Mouse (Mus musculus): Measurements from ENCODE around the gene Prkce. TPM values are rescaled to one million over a fixed set of nuclear protein-coding genes. Genes with fewer than 3 reads are reported as not detected.

Gene Prkce
- total and polyA plus RNA-seq, 3 experiments = 6.1 to 27.3 (median 26.0) TPM

- DNase-seq = no peak
- 82% methylated on average over 8 of the region's 8 CpGs for WGBS
- H3K9ac ChIP-seq (ENCODE audit: low read depth, low read length) = no peak overlapping the region
- H3K27ac ChIP-seq = no peak overlapping the region
- no peaks in the 10 kb centered on the region for H3K36me3 ChIP-seq (ENCODE audit: control insufficient read depth, insufficient read depth, low read length)
- TF ChIP-seq POLR2A (IDR thresholded peaks at IDR 0.05; ENCODE audit: insufficient read depth, low read depth, low read length) (no peak), EP300 (IDR thresholded peaks at IDR 0.05; ENCODE audit: insufficient read depth, low read depth, low read length) (no peak), CTCF (IDR thresholded peaks at IDR 0.05) (no peak)
- intact Hi-C loops (cut with DNase I) = no loop called here
- H3K79me2 ChIP-seq (replicated peaks; ENCODE audit: control insufficient read depth, insufficient read depth, low read length) = no peaks in the 10 kb centered on the region
- no peaks in the 10 kb centered on the region for H3K27me3 ChIP-seq (ENCODE audit: control insufficient read depth, insufficient read depth, low read length)
- H3K4me3 ChIP-seq = no peak overlapping the region
- no peaks in the 10 kb centered on the region; the same call in 1 of the 2 replicates for H3K4me1 ChIP-seq (ENCODE audit: control insufficient read depth, insufficient read depth, low read length)
These were observed 238.1 kb downstream of the Prkce start for GRCm38 (mm10) chr17:86405644-86406043.

GRCm38 (mm10) chr17:86407921-86408613, 240.5 kb downstream of the Prkce start:
- DNase-seq = peak in 1 of 2 experiments; percentile 19

GRCm38 (mm10) chr17:86408614-86409006, 241.0 kb downstream of the Prkce start:
- H3K27me3 ChIP-seq (ENCODE audit: control insufficient read depth, insufficient read depth, low read length) = no peaks in the 10 kb centered on the region
- intact Hi-C loops (cut with DNase I) = no loop called here
- H3K79me2 ChIP-seq (replicated peaks; ENCODE audit: control insufficient read depth, insufficient read depth, low read length) = no peaks in the 10 kb centered on the region; the same call in 1 of the 2 replicates
- TF ChIP-seq EP300 (IDR thresholded peaks at IDR 0.05; ENCODE audit: insufficient read depth, low read depth, low read length) = no peak
- no peak for TF ChIP-seq CTCF (IDR thresholded peaks at IDR 0.05)
- TF ChIP-seq POLR2A (IDR thresholded peaks at IDR 0.05; ENCODE audit: insufficient read depth, low read depth, low read length) = no peak
- DNase-seq = no peak
- no peak overlapping the region for H3K9ac ChIP-seq (ENCODE audit: low read depth, low read length)
- WGBS = 79% methylated on average over 5 of the region's 5 CpGs
- H3K27ac ChIP-seq = no peak overlapping the region
- peaks cover 4% of the 10 kb centered on the region for H3K4me1 ChIP-seq (ENCODE audit: control insufficient read depth, insufficient read depth, low read length)
- H3K4me3 ChIP-seq = no peak overlapping the region
- no peaks in the 10 kb centered on the region for H3K36me3 ChIP-seq (ENCODE audit: control insufficient read depth, insufficient read depth, low read length)

More at GRCm38 (mm10) chr17:86407921-86408613, 240.5 kb downstream of the Prkce start:
- Histone ChIP-seq H3K36me3 (ENCODE audit: control insufficient read depth, insufficient read depth, low read length) (no peaks in the 10 kb centered on the region), H3K27ac (no peak overlapping the region), H3K27me3 (ENCODE audit: control insufficient read depth, insufficient read depth, low read length) (no peaks in the 10 kb centered on the region), H3K9ac (ENCODE audit: low read depth, low read length) (no peak overlapping the region), H3K79me2 (replicated peaks; ENCODE audit: control insufficient read depth, insufficient read depth, low read length) (no peaks in the 10 kb centered on the region; the same call in 1 of the 2 replicates), H3K4me1 (ENCODE audit: control insufficient read depth, insufficient read depth, low read length) (peaks cover 4% of the 10 kb centered on the region), H3K4me3 (no peak overlapping the region)
- intact Hi-C loops (cut with DNase I) = no loop called here
- 69% methylated on average over 8 of the region's 8 CpGs for WGBS
- TF ChIP-seq CTCF (IDR thresholded peaks at IDR 0.05) (no peak), POLR2A (IDR thresholded peaks at IDR 0.05; ENCODE audit: insufficient read depth, low read depth, low read length) (no peak), EP300 (IDR thresholded peaks at IDR 0.05; ENCODE audit: insufficient read depth, low read depth, low read length) (no peak)

- 93% methylated on average over 8 of the region's 8 CpGs for WGBS
These were observed 241.9 kb downstream of the Prkce start for GRCm38 (mm10) chr17:86409485-86409884.

GRCm38 (mm10) chr17:86410496-86410895, 242.9 kb downstream of the Prkce start:
- Histone ChIP-seq H3K79me2 (replicated peaks; ENCODE audit: control insufficient read depth, insufficient read depth, low read length) (no peaks in the 10 kb centered on the region; the same call in 1 of the 2 replicates), H3K4me1 (ENCODE audit: control insufficient read depth, insufficient read depth, low read length) (peaks cover 4% of the 10 kb centered on the region), H3K9ac (ENCODE audit: low read depth, low read length) (no peak overlapping the region), H3K36me3 (ENCODE audit: control insufficient read depth, insufficient read depth, low read length) (no peaks in the 10 kb centered on the region), H3K27ac (no peak overlapping the region), H3K4me3 (no peak overlapping the region), H3K27me3 (ENCODE audit: control insufficient read depth, insufficient read depth, low read length) (no peaks in the 10 kb centered on the region)
- DNase-seq = no peak
- 90% methylated on average over 12 of the region's 12 CpGs for WGBS
- intact Hi-C loops (cut with DNase I) = no loop called here
- no peak for TF ChIP-seq CTCF (IDR thresholded peaks at IDR 0.05)
- TF ChIP-seq EP300 (IDR thresholded peaks at IDR 0.05; ENCODE audit: insufficient read depth, low read depth, low read length) = no peak
- no peak for TF ChIP-seq POLR2A (IDR thresholded peaks at IDR 0.05; ENCODE audit: insufficient read depth, low read depth, low read length)

More at GRCm38 (mm10) chr17:86409485-86409884, 241.9 kb downstream of the Prkce start:
- Histone ChIP-seq H3K4me3 (no peak overlapping the region), H3K36me3 (ENCODE audit: control insufficient read depth, insufficient read depth, low read length) (no peaks in the 10 kb centered on the region), H3K79me2 (replicated peaks; ENCODE audit: control insufficient read depth, insufficient read depth, low read length) (no peaks in the 10 kb centered on the region; the same call in 1 of the 2 replicates), H3K27me3 (ENCODE audit: control insufficient read depth, insufficient read depth, low read length) (no peaks in the 10 kb centered on the region), H3K27ac (no peak overlapping the region), H3K4me1 (ENCODE audit: control insufficient read depth, insufficient read depth, low read length) (peaks cover 4% of the 10 kb centered on the region), H3K9ac (ENCODE audit: low read depth, low read length) (no peak overlapping the region)
- intact Hi-C loops (cut with DNase I) = no loop called here
- no peak for TF ChIP-seq POLR2A (IDR thresholded peaks at IDR 0.05; ENCODE audit: insufficient read depth, low read depth, low read length)
- no peak for TF ChIP-seq CTCF (IDR thresholded peaks at IDR 0.05)
- no peak for TF ChIP-seq EP300 (IDR thresholded peaks at IDR 0.05; ENCODE audit: insufficient read depth, low read depth, low read length)
- DNase-seq = no peak

GRCm38 (mm10) chr17:86412141-86412540, 244.6 kb downstream of the Prkce start:
- no peaks in the 10 kb centered on the region for H3K36me3 ChIP-seq (ENCODE audit: control insufficient read depth, insufficient read depth, low read length)
- no peak overlapping the region for H3K9ac ChIP-seq (ENCODE audit: low read depth, low read length)
- TF ChIP-seq POLR2A (IDR thresholded peaks at IDR 0.05; ENCODE audit: insufficient read depth, low read depth, low read length) = no peak
- 0 out of 2 replicates have a peak, but pooled peaks have one; percentile 25 for TF ChIP-seq CTCF (IDR thresholded peaks at IDR 0.05)
- peaks cover 4% of the 10 kb centered on the region for H3K4me1 ChIP-seq (ENCODE audit: control insufficient read depth, insufficient read depth, low read length)
- peak; percentile 39 to 54 for DNase-seq
- 34% methylated on average over 6 of the region's 6 CpGs for WGBS
- no peaks in the 10 kb centered on the region; the same call in 1 of the 2 replicates for H3K79me2 ChIP-seq (replicated peaks; ENCODE audit: control insufficient read depth, insufficient read depth, low read length)
- H3K27me3 ChIP-seq (ENCODE audit: control insufficient read depth, insufficient read depth, low read length) = no peaks in the 10 kb centered on the region
- H3K27ac ChIP-seq = no peak overlapping the region
- no peak overlapping the region for H3K4me3 ChIP-seq
- intact Hi-C loops (cut with DNase I) = no loop called here
